Mouse (Mus musculus) embryo, embryonic 11.5 days (tissue): ENCODE measurements at regions not wholly inside any gene's neighbourhood (a gene's known extent, or its start where the extent isn't known, plus 50 kb on each side); places are given as distances from the start of the nearest gene placed in this dataset.

Experiments used
- DNase-seq: peaks from one replicate; pipeline ENCODE4 v3.0.0-alpha.2; 2012; ENCODE audit warnings: low read depth, low spot score

- DNase-seq: no peak
Measured at GRCm38 (mm10) chr14:104008538-104008937, 164.3 kb upstream of the Ednrb start.

- DNase-seq: no peak
Measured at GRCm38 (mm10) chr14:104006426-104006825, 162.2 kb upstream of the Ednrb start.

DNA sequence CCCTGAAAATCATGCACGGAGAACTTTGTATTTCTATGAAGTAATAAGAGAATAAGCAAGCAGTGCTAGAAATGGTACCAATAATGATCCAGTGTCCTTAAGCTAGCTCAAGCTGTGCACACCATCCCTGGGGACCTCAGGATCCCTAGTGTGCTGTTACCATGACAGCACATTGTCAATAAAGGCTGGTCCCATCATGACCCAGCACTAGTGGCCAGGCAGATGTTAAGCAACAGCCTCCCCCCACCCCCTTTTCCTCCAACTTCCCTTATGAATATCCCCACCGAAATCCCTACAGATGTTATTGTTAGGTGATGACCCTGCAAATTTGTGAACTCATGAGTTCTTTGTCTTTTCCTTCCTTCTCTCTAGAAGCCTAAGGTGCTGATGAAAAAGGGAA is 160.9 kb upstream of the Ednrb start:
- DNase-seq: no peak

DNA sequence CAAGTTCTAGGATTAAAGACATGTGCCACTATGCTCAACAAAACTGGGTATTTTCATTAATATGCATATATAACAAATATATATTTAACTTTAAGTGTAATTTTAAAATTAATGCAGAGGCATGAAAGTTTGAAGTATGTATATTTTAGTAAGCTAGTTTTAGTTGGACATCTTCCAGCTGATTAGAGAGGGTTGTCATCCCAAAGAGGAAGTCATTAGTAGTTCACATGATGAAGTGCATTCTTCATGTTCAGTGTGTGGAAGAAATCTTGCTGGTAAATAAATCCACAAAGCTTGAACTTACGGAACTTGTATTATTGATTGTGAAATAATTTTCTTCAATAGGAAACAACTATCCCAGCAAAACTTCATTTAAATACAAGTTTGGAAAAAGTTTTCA is 158.2 kb upstream of the Ednrb start:
- DNase-seq: no peak

DNA sequence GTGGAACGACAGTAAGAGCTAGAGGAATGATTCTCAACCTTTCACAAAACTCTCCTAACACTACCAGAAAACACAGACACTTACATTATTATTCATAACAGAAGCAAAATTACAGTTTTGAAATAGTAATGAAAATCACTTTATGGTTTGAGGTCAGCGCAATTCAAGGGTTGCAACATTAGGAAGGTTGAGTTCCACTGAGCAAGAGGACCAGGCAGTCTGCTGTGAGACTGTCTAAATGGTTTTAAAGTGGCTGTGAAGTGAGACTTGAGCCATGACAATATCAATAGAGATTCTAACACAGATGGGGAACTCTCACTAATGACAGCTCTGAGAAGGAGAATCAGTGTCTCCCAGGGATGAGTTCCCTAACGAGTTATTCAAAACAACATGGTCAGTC is 146.2 kb upstream of the Ednrb start:
- DNase-seq: no peak

- DNase-seq: no peak
Measured at GRCm38 (mm10) chr14:103989949-103990348, 145.7 kb upstream of the Ednrb start.

DNA sequence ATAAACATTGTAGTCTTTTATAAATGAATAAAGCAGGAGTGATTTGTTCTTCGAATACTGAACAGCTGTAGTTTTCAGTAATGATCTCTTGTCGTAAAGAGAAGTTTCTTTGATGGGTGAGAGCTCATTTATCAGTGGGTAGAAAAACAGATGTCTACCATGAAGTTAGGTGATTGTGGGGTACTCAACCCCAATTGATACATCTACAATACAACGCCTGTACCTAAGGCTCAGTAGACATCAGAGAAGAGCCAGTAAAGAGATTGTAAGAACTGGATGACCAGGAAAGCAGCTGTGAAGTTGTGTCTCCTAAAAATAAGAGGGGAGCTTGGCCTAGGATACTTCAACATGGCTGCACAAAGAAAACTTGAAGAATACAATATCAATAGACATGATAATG is 143.1 kb upstream of the Ednrb start:
- no peak for DNase-seq

GRCm38 (mm10) chr14:103984349-103984748 is 140.1 kb upstream of the Ednrb start:
- no peak for DNase-seq

DNA sequence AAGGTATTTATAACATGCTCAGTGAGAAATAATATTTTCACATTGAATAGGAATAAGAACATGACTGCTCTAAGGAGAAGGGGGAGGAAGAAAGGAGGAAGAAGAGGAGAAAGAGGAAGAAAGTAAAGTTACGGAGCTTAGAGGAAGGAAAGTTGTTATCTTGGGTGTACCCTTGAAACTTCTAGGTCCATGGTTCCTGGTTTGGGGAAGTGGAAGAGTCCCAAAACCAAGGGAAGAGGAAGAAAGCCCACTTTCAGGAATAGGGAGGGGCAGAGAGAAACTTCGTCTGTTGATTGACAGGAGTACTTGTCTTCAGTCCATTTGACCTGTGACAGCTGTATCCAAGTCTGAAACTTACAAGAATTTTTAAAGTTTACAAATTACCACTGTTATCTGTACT is 134.6 kb upstream of the Ednrb start:
- no peak for DNase-seq

DNA sequence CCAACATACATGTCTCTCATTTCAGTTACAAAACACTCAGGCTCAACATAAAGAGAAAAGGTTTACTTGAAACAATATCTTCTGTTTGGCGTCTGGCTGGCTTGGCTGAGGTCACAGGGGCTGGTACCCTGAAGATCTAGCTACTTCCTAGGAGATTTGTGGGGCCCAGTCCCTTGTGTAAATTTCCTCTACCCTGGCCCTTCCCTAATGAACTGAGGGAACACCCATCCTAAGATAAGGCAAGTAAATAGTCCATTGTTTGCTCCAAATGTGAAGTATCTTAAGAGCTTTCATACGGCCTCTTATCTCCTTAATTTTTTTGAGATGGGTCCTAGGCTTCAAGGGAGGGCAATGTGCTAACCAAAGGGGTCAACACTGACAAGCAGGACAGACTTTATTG is 133.6 kb upstream of the Ednrb start:
- no peak for DNase-seq

GRCm38 (mm10) chr14:103973955-103974354 is 129.8 kb upstream of the Ednrb start:
- DNase-seq: no peak

- DNase-seq: no peak
Measured at GRCm38 (mm10) chr14:103973111-103973510, 128.9 kb upstream of the Ednrb start.

GRCm38 (mm10) chr14:103969305-103969704 is 125.1 kb upstream of the Ednrb start:
- no peak for DNase-seq

DNA sequence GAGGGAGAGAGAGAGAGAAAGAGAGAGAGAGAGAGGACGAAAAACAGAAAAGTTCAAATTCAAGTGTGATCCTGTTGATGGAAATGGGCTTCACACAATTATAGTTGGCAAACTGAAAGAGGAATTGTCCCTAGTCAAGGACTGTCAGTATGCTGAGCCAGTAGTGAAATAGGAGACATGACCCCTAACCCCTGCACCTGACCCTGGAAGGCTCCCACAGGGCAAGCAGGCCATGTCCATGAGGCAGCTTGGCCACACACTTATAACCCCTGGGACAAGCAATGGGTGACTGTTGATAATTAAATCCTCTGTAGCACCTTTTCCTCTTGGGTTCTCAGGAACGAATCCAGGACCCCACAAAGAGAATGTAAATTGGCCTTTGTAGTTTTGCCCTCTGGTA is 122.1 kb upstream of the Ednrb start:
- DNase-seq: no peak

GRCm38 (mm10) chr14:103962303-103962881 is 118.2 kb upstream of the Ednrb start:
- no peak for DNase-seq

DNA sequence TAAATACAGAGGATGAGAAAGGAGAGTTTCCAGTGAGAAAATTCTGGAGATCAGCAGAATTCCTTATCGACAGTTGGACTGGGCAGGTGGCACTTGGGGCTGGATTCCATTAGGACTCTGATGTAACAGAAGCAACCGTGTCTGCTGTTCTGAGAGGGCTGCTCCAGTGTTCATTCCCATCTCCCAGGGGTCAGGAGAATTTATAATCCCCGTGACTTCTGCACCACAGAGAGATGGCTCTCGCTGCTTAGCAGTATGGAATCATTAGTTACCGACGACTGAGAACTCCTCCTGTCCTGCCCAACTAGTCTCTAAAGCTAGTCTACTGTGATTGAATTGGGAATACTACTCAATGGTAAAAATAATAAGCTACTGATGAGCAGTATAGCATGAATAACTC is 107.7 kb upstream of the Ednrb start:
- no peak for DNase-seq

DNA sequence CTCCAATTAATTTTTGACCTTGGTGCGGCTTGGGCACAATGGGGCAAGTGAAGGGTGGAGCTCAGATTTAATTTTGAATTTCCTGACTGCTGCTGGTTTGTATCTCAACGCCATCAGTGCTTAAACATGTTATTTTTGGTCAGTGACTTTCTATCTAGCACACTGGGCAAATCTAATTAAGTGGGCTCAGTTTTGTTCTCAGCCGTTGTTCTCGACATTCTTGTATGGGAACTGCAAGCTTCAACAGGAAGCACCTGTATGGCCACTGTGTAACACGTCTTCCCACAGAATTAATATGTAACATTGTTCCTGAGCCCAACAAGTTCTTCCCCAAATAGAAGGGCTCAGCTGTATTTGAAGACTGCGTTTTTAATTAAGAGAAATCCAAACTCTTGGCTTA is 105.7 kb upstream of the Ednrb start:
- no peak for DNase-seq

- DNase-seq: no peak
Measured at GRCm38 (mm10) chr14:103948026-103948777, 104.0 kb upstream of the Ednrb start.

DNA sequence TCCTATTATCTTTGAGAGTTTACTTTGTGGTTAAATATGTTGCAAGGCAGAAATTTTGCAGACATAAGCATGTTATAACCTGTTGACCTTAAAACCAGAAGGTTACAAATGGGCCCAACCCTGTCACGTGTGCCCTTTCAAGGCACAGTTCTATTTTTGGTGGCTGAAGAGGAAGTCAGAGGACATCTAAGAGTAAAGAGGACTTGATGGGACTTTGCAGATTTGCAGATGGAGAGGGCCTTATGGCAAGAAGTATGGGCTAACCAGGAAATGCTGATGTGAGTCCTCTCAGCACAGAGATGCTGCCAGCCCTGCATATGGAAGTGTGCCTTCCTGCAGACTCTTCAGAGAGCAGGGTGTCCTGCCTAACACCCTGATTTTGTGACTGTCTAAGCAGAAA is 101.6 kb upstream of the Ednrb start:
- DNase-seq: no peak

- no peak for DNase-seq
Measured at GRCm38 (mm10) chr14:103939867-103940266, 95.7 kb upstream of the Ednrb start.

DNA sequence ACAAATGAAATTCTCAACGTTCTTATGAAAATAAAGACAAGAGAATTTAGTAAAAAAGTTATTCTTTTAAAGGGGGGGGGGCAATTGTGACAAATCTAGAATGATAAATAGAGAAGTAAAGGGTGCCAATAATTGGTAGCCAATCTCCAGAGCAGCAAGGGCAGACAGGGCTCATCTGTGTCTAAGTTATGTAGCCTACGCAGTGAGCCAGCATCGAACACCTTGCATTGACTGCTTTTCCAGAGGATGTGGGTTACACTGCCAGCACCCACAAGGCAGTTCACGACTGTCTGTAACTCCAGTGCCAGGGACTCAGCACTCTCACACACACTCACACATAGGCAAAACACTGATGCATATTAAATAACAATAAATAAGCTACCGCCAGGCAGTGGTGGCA is 94.7 kb upstream of the Ednrb start:
- DNase-seq: no peak

DNA sequence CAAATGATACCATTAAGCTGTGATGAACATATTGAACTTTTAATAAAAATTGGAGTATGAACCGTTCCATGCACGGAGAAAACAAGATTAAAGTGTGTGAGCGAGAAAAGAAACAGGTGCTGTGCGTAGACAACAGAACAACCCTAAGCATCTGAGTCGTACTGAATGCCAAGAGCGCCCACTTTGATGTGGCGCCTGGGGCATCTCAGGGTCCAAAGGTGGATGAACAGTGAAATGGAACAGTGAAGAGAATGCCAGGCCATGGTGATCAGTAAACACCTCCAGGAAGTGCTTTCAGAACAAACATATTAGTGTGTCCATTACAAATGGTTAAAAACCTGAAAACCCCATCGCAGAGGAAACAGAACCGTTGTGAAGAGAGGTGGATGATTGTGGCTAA is 94.0 kb upstream of the Ednrb start:
- DNase-seq: no peak

- no peak for DNase-seq
Measured at GRCm38 (mm10) chr14:103937700-103938099, 93.5 kb upstream of the Ednrb start.

- DNase-seq: no peak
Measured at GRCm38 (mm10) chr14:103933813-103934212, 89.6 kb upstream of the Ednrb start.
